Mouse (Mus musculus): ENCODE results near the gene Inha.

The Inha gene

DNA sequence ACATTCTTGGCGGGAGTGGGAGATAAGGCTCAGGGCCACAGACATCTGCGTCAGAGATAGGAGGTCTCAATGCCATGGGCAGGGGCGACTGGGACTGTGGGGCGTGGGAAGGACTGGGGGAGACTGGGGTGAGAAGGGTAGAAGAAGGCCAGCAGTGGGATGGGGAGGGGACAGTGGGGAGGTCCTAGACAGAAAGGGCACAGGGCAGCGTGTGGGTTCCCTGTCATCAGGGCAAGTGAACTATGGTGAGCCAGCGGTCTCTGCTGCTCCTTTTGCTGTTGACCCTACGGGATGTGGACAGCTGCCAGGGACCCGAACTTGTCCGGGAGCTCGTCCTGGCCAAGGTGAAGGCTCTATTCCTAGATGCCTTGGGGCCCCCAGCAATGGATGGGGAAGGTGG is at the start of gene Inha:
TSS of gene Inha (plus strand) at position 72 of the 400 bp plus-strand sequence.
- no peak for ATAC-seq (ENCODE audit: insufficient number of reproducible peaks, low FRiP score, low TSS enrichment)

DNA sequence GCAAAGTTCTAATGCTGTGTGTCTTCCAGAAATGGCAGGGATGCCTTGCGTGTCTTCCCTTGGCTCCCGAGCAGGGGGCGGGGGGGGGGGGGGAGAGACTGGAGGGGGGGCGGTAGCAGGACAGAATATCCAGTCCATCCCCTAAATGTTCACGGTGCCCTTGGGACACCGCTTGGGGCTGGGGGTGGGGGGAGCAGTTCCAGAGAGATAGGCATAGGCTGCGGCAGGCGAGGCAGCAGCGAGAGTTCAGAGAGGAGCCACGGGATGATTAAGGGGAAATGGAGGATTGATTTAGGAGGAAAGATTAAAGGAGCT is 49.2 kb upstream of the Inha start:
- ATAC-seq (ENCODE audit: insufficient number of reproducible peaks, low FRiP score, low TSS enrichment): no peak

DNA sequence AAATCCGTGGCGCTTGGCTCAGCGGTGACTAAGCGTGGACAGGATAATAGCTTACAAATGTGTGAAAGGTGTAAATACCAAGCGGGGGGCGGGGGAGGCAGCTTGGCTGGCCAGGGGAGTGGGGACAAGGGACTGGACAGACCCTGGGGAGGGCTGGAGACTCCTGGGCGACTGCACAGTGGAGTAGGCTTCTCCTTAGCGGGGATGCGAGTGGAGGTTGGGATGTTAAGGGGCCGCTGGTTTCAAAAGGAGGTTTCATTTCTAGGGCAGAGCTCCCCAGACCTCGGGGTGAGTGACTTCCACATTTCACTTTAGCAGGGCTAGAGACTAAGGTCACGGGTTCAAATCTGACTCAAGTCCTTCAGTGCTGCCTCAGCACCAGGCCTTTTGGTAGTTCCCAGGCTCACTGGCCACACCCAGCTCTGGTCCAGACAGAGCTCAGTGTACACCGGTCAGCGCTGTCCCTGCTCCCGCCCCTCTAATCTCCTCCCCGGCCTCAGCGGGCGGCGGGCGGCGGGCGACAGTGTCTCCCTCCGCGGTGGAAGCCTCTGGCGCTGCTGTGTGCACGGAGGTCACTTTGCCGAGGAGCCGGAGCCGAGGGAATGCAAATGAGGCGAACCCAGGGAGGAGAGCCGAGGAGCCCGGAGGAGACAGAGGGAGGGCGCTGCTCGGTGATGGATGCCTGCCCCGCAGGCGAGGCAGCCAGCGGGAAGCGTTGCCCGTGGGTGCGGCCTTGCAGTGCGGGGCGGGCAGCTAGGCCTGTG is 48.7 kb upstream of the Inha start:
- ATAC-seq (ENCODE audit: insufficient number of reproducible peaks, low FRiP score, low TSS enrichment): peak; percentile 50; the same call in 1 of the 2 replicates

DNA sequence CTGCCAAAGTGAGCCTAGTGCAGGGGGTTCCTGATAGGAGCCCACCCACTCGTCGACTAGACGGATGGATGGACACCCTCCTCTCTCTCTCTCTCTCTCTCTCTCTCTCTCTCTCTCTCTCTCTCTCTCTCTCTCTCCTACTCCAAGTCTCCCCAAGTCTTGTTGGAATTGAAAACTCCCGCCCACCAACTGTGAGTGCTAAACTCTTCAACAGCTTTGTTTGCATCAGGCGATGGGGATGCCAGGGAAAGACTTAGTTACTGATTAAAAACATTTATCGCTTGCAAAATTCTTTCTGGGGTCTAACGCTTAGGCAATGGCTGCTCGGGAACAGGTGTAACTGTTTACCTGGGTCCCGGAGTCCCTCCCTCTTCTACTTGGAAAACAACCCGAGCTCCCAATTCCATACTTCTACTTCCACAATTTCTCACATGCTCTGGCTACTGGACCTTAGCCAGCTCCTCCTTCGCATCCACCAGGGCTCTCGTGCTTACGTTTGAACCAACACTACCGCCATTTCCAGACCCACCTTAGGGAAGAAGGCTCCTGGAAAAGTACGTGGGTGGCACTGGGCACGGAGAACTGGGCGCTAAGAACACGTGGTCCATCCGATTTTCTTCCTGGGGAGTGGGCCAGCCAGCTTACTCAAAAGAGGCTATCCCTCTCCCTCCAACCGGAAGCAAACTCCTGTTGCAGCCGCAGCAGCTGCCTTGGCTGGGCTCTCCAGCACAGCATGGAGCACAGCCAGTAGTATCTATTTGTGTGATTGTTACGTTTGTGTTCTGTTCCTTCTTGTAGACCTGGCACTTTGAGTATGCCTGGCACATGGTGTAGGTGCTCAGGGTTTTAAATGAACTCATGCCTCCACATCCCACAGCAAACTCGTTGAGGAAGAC is 47.8 kb upstream of the Inha start:
- ATAC-seq (ENCODE audit: insufficient number of reproducible peaks, low FRiP score, low TSS enrichment): no peak

DNA sequence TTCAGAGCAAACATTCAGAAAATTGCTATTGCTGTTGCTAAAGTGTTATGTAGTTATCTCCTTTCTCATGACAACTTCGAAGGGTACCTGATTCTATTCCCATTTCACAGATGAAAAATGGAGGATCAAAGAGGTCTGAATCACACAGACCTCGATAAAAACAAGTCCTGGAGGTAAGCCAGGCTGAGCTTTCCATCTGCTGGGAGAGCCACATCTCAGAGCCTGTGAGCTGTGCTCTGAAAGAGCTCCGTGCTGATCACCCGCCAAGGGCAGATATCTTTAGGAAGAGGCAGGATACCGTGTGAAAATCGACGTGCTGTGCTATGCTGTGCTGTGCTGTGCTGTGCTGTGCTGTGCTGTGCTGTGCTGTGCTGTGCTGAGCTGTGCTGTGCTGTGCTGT is 46.6 kb upstream of the Inha start:
- ATAC-seq (ENCODE audit: insufficient number of reproducible peaks, low FRiP score, low TSS enrichment): no peak

DNA sequence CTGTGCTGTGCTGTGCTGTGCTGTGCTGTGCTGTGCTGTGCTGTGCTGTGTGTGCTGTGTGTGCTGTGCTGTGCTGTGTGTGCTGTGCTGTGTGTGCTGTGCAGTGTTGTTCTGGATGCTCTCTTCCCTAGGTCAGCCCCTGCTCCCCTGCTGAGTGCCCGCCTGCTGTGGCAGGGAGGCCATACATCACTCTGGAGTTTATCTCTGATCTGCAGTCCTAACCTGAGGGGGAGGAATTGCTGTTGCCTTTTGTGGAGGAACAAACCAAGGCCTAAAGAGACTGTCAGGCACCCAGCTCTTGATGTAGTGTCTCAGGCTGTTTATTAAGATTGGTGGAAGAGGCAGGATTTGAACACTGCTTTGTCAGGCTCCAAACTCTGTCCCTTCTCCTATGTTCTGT is 44.2 kb upstream of the Inha start:
- ATAC-seq (ENCODE audit: insufficient number of reproducible peaks, low FRiP score, low TSS enrichment): no peak

DNA sequence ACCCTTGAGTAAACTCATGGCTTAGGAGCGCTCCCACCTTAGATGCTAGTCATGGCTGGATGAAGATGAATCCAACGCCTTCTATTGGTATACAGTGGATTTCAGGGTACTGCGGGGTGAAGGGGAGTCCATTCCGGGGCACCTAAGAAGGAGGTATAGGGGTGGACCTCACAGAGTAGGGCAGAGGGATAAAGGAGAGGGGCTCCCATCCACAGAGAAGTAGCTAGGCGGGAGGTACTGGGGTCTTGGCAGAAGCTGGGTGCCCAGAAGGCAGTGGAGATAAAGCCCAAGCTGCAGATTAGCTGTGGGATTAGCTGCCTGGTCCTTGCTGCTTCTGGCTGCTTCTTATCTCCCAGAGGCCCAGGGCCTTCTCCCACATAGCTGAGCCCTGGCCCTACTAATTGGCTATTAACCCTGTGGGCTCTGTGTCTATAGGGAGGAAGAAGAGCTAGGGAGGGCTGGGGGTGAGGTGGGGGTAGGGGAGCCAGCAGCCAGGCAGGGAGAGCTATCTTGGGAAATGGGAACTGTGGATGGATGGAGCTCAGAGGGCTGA is 43.1 kb upstream of the Inha start:
- ATAC-seq (ENCODE audit: insufficient number of reproducible peaks, low FRiP score, low TSS enrichment): no peak

DNA sequence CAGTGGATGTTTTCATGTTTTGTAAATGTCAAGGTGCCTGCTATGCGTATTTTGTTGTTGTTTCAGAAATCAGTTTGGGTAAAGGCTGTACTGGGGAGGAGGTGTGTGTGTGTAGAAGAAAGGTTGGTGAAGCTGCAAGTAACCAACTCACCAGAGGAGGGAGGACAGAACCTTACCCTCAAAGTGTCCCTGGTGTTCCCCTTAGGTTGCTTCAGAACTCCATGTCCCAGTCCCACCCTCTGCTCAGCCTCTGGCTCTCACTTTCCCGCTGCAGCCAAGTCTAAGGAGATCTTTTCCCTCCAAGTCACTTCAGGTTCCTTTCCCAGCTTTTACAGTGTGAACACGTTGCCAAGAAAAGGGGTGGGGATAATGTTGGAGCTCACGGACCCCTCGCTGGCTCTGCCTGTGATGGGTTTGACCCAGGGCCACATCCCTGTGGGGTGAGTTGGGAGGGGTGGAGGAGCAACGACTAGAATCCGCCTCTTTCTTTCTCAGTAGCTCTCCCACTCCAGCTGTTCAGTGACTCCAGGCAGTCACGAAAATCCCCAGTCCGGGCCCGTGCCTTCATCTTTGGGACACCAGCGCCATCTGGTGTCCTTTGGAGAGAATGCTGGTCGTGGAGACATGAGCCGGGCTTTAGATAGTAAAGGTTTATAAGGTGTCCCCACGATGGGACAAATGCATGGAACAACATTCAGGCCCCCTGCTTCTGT is 39.5 kb upstream of the Inha start:
- ATAC-seq (ENCODE audit: insufficient number of reproducible peaks, low FRiP score, low TSS enrichment): peak; percentile 67; the same call in 1 of the 2 replicates

DNA sequence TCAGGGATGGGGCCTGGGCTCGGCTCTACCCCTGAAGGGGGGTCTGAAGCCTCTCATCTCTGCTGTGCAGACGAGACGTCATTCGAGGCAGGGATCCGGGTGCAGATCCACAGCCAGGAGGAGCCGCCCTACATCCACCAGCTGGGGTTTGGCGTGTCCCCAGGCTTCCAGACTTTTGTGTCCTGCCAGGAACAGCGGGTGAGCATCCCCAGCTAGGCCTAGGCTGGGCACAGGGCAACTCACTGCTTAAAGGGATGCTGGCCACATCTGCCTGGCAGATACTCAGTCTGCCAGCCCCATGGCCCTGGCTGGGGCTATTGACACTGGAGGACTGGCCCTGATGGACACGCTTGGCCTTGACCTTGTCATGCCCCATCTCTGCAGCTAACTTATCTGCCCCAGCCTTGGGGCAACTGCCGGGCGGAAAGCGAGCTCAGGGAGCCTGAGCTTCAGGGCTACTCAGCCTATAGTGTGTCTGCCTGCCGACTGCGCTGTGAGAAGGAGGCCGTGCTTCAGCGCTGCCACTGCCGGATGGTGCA is 37.5 kb upstream of the Inha start:
- no peak for ATAC-seq (ENCODE audit: insufficient number of reproducible peaks, low FRiP score, low TSS enrichment)

DNA sequence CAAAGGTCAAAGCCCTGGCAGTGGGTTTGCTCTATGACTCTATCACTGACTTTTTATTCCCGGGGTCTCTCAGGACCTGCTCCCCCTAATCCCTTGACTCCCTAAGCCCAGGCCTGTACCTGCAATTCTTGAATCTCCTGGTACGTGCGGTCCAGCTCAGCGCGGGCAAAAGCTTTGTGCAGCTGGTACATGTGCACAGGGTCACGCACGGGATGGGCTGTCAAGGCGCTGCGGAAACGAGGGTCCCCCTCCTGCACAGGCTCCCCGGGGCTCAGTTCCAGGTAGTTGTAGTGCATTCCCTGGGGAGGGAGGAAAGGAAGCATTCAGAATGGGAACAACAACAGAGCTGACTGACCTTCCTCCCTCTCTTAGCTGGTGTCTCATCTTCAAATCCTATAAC is 30.4 kb upstream of the Inha start:
- ATAC-seq (ENCODE audit: insufficient number of reproducible peaks, low FRiP score, low TSS enrichment): no peak

DNA sequence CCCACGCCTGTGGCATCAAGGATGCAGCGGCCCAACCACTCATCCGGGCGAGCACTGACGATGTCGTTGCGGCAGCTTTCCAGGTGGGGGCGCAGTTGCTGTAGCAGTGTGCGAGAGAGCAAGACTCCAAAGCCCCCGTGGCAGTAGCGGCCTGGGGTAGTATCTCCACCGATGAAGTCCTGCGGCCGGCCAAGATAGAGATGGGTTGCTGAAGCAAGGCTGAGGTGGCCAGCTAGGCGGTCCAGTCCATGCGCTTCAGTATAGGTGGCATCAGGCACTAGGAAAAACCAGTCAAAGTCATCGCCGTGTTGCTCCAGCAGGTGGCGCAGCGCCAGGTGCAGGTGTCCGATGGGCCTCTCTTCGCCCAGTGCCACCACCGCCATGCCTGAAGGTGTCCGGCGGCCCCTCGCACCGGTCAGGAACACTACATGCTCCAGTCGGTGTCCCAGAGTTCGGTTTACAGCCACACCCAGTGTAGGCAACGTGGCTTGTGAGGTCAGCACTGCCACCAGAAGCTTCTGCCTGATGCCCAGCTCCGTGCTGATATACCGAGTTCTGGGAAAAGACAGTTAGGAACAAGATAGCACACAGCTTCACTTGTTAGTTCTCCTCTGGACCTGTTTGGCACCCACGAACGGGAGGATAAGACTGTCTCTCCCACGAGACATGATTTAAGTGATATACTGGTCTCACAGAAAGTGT is 29.5 kb upstream of the Inha start:
- peak; percentile 42 for ATAC-seq (ENCODE audit: insufficient number of reproducible peaks, low FRiP score, low TSS enrichment)

DNA sequence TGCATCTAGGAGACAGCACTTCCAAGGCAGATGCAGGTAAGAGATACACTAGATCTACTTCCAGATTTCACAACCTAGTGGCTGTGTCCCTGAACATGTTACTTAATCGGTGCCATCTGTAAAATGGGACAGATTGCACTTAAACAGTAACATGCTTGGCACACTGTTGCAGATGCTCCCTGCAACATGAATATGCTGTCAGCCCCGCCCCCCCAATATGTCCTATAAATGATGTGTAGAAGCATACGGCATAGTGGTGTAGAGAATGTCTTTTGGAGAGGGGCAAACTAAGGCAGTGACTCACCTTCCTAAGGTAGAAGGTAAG is 28.9 kb upstream of the Inha start:
- no peak for ATAC-seq (ENCODE audit: insufficient number of reproducible peaks, low FRiP score, low TSS enrichment)

DNA sequence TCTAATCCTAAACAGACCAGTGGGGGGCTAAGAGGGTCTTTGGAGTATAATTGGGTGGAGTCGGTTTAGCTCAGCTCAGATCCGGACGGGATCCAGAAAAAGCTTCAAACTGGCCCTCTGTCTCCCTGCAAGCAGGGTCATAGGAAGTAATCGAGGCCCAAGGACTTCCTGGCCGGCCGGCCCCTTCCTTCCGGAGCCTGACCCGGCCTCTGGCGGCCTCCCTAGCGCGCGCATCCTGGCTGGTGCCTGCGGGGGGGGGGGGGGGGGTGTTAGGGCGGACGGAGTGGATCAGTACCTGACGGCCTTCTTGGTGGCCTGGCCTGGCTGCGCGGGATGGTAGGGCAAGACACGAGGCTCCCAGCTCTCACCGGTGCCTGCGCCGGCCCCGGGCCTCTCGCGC is 28.4 kb upstream of the Inha start:
- ATAC-seq (ENCODE audit: insufficient number of reproducible peaks, low FRiP score, low TSS enrichment): no peak; the same call in 1 of the 2 replicates

DNA sequence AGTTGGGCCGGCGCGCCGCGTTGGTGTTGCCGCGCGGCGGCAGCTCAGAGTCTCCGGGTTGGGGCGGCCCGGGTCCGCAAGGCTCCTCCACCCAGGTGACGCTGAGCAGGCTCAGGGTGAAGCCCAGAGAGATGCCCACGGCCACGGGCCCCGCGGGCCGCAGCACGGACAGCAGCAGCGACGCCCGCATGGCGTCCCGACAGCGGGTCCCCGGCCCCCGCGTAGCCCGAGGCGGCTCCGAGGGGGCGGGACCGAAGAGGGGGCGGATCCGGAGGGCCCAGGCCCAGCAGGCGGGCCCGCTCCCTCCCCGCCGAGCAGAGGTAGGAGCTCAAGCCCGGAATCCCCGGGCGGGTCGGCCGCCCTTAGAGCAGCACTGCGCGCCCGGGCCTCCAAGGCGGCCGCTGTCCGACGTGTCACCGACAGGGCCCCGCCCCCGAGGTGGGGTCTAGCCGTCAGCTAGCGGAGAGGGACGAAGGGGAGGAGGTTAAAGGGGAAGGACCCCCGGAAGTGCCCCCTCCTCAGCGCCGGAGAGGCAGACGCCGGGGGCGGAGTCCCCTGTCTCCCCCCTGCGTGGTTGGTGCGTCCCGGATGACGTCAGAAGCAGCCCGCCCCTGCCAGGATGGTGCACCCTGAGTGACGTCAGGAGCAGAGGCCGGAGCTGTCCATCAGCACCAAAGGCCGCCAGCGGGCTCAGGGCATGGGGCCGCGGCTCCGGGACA is 27.8 kb upstream of the Inha start, which contains the start of the genes Chpf and Tmem198:
TSS of gene Chpf (minus strand) at position 392 of the 719 bp plus-strand sequence.
TSS of gene Tmem198 (plus strand) at position 617 of the 719 bp plus-strand sequence.
- peak; percentile 50 for ATAC-seq (ENCODE audit: insufficient number of reproducible peaks, low FRiP score, low TSS enrichment)

DNA sequence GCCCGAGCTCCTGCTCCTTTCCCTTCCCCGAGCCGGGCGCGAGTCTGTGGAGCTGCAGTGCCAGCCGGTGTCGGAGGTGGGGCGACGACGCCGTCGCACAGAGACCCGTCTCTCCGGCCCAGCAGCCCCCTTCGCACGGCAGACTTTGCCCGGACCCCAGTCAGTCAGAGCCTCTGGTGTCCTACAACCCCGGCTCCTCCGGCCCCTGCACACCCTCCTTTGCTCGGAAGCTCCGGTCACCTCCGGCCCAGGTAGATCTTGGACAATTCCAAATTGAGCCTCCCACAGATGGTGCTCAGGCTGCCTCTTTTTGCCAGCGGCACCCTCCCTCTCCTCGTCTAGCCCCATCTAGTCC is 27.3 kb upstream of the Inha start:
- ATAC-seq (ENCODE audit: insufficient number of reproducible peaks, low FRiP score, low TSS enrichment): peak; percentile 7; the same call in 1 of the 2 replicates

DNA sequence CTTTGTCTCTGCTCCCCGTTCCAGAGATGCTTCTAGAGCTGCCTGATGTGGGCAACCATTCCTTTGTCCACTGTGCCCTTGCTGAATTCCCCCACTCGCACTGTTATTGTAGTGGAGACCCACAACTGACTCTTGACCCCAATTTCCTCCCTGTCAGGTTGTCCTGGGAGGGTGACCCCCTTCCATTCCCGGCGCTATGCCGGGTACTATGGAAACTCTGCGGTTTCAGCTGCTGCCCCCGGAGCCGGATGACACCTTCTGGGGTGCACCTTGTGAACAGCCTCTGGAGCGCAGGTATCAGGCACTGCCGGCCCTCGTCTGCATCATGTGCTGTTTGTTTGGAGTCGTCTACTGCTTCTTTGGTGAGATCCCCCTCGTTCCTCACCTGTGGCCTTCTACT is 26.8 kb upstream of the Inha start:
- no peak for ATAC-seq (ENCODE audit: insufficient number of reproducible peaks, low FRiP score, low TSS enrichment)

DNA sequence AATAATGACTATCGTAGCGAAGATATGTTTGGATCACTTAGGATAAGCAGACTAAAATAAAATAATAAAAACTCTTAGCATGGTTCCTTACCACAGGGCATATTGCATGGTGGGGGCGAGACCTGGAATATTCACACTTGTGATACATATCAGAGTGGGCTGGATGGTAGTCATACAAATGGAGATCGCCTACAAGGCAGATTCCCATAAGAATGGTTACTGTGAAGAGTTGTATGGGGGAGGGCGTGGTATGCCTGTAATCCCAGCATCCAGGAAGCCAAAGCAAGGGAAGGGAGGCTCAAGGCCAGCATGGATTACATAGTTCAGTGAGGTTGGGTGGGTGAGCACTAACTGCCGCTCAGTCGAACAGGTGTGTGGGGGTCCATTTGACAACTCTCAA is 26.1 kb upstream of the Inha start:
- no peak for ATAC-seq (ENCODE audit: insufficient number of reproducible peaks, low FRiP score, low TSS enrichment)

DNA sequence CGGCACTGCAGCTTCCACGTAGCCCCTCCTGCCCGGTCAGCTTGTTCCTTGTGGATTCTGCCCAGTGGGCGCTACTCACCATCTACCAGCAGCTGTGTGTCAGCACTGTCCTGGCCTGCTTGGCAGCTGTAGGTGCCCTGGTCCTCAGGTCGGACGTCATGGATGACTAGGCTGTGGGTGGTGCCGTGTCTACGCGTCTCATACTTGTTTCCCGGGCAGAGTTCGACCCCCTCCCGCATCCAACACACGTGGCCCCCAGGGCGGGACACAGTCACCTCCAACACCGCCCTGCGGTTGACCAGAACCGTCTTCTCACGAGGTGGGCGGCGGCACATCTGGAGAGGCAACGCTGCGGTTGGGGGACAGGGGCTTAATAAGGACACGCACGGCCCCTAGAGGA is 20.3 kb upstream of the Inha start:
- ATAC-seq (ENCODE audit: insufficient number of reproducible peaks, low FRiP score, low TSS enrichment): no peak

DNA sequence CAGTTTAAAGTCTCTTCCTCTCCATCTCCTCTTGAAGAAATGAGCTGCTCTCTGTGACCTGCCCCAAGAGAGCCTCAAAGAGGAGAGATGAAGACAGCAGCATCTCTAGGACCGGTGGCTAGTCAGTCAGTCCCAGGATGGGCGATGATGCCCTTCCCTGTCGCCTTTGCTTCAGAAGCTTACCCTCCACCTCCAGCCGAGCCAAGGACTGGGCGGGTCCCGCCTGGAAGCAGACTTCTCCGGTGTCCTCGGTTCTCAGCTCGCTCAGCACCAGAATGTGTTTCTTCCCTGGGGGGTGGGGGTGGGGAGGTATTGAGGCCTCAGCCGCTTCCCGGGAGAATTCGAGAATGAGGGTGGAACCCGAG is 19.9 kb upstream of the Inha start:
- ATAC-seq (ENCODE audit: insufficient number of reproducible peaks, low FRiP score, low TSS enrichment): no peak
